Mouse (Mus musculus) cerebellum, adult 9-10 months (tissue): ENCODE results near the gene Bicdl2.

Experiments
- DNase-seq: peaks from one replicate; pipeline ENCODE4 v3.0.0; 2022

Bicdl2 gene

DNA sequence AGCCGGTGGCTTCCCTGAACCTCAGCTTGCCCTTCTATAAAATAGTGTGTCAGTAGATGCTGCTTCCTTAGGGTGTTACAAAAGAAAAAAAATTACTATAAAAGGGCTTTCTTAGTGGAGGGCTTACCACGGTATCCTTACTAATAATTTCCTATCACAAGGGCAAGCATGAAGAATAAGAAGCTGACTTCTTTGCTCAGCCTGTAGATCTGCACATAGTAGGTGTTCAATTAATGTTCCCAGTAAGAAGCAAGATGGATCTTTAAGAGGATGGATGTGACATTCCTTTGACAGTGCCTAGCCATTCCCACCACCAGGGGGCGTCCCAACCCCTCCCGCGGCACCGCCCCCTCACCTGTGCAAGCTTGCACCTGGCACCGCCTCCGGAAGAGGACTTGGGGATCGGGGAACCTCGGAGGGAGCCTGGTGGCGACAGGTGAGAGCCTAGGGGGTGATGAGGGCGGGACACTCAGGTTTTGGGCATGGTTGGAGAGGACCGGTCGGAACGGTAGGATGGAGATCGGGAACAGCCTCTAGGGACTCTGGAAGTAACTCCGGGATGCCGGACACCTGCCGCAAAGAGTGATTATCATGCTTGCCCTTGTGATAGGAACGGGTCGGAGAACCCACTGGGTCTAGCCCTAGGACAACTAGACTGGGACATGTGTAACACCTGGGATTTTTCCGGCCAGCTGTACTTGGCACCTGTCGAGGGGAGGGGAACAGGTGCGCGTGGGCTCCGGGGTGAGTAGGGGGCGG lies at the start of gene Bicdl2:
Gene Bicdl2 (plus strand): TSS at position 390 of the 759 bp plus-strand sequence.
- DNase-seq: peak; percentile 51

DNA sequence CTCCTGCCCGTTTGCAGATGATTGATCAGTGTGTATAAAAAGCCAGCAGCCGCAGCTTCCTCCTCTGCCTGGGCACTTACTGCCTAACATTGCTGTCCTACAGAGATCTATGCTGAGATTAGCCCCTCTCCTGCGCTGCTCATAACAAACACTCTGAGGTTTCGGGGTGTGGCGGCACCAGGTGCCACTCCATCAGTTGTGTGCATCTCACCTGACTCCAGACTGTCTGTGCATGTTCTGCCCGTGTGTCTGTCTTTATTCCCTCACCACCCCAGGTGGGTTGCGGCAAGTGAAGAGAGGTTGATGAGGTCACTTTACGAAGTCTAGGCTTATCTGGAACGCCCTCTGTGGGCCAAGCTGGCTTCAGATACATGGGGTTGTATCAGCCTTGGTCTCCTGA lies 43.2 kb upstream of the Bicdl2 start:
- DNase-seq: no peak

- DNase-seq: no peak
Measured at GRCm38 (mm10) chr17:23620351-23620750, 40.0 kb upstream of the Bicdl2 start.

GRCm38 (mm10) chr17:23627813-23628212 lies 32.5 kb upstream of the Bicdl2 start:
- no peak for DNase-seq

DNA sequence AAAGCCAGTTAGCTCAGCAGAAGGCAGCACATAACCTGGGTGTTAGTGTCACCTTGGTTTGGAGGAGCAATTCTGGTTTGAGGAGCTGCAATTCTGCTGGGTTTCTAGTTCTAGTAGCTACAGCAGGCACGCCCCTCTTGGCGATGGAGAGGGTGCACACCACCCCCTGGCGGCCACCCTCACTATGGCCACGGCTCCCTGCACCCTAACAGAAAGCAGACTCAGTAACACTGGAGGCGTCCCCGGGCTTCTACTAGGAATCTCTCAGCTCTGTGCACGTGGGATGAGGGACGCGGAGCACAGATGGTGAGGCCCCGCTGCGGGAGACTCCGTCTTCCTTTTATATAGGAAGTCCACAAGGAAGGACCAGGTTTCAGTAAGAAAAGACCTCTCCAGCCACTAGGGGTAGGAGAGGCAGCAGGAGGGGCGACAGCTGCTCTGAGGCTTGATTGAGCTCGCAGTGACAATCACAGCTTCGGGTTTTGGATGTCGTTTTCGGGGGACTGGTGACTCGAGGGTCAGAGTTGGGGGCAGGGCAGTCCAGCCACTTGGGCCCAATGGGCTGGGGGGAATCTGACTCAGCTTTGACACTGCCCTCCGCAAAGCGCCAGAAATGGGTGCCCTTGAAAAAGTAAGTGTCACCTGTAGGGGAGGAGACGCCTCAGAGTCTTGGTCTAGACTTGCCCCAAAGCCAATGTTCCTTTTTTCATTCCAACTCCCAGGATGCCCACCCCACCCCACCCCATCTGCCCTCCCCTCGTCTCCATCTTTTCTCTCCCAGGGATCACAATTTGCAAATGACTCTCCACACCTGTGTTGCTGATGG lies 29.9 kb upstream of the Bicdl2 start:
- peak; percentile 75 for DNase-seq

GRCm38 (mm10) chr17:23631241-23631640 lies 29.1 kb upstream of the Bicdl2 start:
- DNase-seq: no peak

GRCm38 (mm10) chr17:23644613-23645495 lies 15.5 kb upstream of the Bicdl2 start, which contains the start of gene Mmp25:
Mmp25 (minus strand) TSS chr17:23645277.
- no peak for DNase-seq

- no peak for DNase-seq
Measured at GRCm38 (mm10) chr17:23645894-23646293, 14.4 kb upstream of the Bicdl2 start.

DNA sequence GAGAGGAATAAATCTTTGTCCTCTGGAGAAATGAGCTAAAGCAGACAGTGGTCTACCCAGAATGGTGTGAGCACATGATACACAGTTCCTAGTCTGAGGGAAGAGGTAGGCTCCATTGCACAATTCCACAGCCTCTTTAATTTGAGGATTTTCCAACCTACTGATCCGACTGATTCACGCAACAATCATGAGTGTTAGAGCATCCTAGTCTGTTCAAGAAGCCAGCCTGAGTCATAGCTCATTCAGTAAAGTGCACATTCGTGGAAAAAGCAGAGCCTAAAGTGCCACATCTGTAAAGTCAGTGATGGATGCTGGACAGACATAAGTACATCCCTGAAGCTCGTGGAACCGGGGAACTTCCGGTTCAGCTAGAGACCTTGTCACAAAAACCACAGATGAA lies 8.9 kb upstream of the Bicdl2 start:
- no peak for DNase-seq

GRCm38 (mm10) chr17:23653324-23653723 lies 7.0 kb upstream of the Bicdl2 start:
- DNase-seq: no peak

DNA sequence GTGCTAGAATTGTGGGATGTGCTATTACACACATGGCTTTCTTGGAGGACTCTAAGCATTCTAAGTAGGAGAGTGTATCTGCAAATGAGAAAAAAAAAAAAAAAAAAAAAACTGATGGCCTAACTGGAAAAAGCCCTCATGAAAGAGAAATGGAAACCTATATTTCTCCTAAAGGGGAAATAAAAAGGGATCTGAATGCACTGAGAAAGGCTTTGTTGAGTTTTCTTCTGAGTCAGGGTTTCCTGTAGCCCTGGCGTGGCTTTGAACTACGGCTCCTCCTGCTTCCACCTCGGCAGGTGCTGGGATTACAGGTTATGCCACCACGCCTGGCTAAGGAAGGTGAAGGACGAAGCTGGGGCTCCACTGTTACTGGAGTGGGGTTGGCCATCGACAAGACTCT lies 6.3 kb upstream of the Bicdl2 start:
- DNase-seq: no peak

- DNase-seq: no peak
Measured at GRCm38 (mm10) chr17:23654410-23654809, 5.9 kb upstream of the Bicdl2 start.

- no peak for DNase-seq
Measured at GRCm38 (mm10) chr17:23658450-23658849, 1.9 kb upstream of the Bicdl2 start.

DNA sequence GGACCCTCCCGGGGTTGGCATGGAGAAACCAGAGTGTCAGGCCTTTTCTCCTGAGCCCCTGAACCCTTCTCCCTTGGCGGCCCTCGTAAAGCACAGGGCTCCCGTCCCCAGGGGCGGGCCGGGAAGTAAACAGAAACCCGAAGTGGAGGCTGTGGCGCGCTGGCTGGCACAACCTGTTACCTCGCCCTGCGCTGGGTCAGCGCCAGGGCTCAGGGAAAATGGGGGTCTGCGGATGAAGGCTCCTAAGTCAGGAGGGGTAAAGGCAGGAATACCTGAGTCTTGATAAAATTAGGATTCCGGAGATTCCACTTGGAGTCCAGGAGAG lies 532 bp downstream of the Bicdl2 start:
- DNase-seq: no peak

DNA sequence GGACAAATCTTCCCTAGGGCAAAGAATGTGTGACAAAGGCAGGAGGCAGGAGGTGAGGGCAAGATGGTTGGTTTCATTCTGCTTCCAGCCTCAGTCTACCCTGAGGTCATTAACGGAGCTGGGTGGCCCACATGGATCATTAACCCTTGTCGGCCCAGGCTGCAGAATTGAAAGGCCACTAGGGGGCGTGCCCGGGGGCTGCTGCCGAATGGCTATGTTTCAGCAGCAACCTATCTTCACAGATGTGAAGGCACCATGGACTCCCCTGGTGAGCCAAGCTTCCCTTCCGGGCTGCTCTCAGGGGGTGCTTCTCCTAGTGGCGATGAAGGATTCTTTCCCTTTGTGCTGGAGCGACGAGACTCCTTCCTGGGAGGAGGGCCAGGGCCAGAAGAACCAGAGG lies 1.2 kb downstream of the Bicdl2 start:
- DNase-seq: peak; percentile 21

GRCm38 (mm10) chr17:23664556-23665021 lies 4.3 kb downstream of the Bicdl2 start:
- DNase-seq: peak; percentile 59

DNA sequence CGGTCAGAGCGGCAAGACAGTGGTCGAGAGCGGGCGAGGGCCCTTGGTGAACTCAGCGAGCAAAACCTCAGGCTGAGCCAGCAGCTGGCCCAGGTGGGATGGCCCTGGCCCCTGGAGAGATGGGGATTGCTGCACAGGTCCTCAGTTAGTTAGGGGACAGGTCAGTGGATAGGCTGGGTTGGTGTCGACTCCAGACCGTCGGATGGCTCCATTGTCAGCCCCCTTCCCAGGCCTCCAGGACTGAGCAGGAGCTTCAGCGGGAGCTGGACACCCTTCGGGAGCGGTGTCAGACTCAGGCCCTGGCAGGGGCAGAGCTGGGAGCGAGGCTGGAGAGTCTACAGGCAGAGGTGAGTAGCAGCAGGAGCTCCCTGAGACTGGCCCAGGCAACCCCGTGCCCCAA lies 5.2 kb downstream of the Bicdl2 start:
- no peak for DNase-seq

DNA sequence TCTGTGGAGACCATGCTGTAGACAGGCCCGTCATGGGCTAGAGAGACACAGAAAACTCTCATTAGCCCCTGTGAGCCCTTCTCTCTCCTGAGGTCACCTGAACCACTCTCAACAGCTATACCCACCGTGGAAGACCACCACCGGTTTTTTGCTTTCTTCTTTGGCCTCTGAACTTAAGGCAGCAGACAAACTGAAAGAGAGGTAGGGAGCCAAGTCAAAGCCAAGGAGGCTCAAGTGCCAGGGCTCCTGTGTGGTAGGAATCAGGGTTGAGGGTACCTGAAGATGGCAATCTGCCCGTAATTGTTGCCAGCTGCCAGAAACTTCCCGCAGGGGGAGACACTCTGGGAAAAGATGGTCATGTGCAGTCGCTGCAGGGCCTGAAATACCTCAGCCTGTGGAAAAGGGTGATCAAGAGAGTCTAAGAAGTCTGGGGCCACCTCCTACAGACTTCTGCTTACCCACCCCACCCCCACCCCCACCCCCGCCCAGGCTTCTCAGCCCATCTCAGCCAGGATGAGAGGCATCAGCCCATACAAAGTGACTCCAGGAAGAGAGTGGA lies 10.3 kb downstream of the Bicdl2 start:
- DNase-seq: peak; percentile 59

GRCm38 (mm10) chr17:23671519-23671918 lies 11.2 kb downstream of the Bicdl2 start:
- peak; percentile 68 for DNase-seq

DNA sequence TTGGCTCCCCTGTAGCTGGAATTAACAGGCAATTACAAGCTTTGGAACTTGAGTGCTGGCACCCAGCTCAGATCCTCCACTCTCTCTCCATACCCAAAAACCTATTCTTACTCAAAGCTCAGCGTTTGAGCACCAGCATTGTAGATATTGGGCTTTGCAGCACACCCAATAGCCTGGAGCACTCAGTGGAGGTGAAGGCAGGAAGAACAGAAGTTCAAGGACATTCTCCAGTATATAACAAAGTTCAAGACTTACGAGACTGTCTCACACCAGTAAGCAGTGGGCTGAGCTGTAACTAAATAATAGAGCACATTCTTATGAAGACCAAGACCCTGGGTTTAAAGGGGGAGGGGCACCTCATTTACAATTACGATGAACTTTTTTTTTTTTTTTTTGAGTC lies 12.5 kb downstream of the Bicdl2 start:
- DNase-seq: peak; percentile 80

GRCm38 (mm10) chr17:23673424-23674073 lies 13.2 kb downstream of the Bicdl2 start, which contains the start of the genes Hcfc1r1 and Thoc6:
Hcfc1r1 (plus strand) TSS chr17:23673596.
Thoc6 (minus strand) TSS chr17:23673882.
- DNase-seq: peak; percentile 98
